Mouse (Mus musculus) spleen, adult 2 months (tissue): ENCODE measurements around the gene Cgn.

Source experiments
- CTCF ChIP-seq: fragments of 200-500 bp; IDR thresholded peaks from 2 replicates; pipeline ENCODE4 v1.5.1; 2011; ENCODE audit warnings: mild to moderate bottlenecking, inconsistent platforms; ENCODE audit not compliant: insufficient read depth, insufficient read length, insufficient replicate concordance; ENCODE audit errors: extremely low read depth
- POLR2A ChIP-seq: fragments of 200-500 bp; IDR thresholded peaks from 2 replicates; pipeline ENCODE4 v1.6.1; 2011; ENCODE audit warnings: low read depth, low read length, inconsistent platforms

DNA sequence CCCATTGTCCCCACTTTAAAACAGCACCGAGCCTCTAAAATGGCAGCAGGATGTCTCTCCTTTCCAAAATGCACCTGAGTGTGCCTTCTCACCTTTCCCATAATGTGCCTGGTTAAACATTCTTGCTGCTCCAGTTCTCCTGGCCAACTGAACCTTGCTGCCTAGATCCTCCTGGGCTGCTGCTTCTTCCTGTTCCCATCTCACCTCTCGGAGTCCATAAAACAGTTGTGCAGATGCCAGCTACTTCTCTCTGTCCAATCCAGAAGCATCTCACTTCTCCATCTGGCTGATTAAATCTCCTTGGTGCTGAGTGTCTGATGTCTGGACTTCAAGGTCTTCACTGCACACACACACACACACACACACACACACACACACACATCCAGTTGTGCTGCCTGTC, 31.4 kb upstream of the Cgn start:
- TF ChIP-seq CTCF, result no peak
- no peak for TF ChIP-seq POLR2A
